Mouse (Mus musculus): ENCODE measurements around the gene Psen2. TPM values are rescaled to one million over a fixed set of nuclear protein-coding genes. Genes with fewer than 3 reads are reported as not detected.

Psen2 gene
- total and polyA plus RNA-seq, 3 experiments = 23.4 to 46.1 (median 45.3) TPM

DNA sequence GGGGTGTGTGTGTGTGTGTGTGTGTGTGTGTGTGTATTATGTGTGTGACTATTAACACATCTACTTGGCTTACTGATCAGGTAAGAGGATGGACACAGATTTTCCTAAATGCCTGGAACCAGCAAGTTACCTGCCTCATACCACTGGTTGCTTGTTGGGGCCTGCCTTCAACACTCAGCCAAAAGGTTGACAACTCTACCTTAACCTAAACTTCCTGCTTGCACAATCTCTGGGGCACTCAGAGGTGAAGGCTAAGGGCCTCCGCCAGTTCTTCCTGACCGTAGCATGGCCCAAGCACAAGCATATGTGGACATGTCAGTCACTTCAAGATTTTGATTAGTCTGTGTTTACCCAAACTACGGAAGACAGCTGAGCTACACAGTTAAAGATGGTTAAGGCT, 65.3 kb downstream of the Psen2 start:
- Histone ChIP-seq H3K27ac (ENCODE audit: insufficient read depth, low read depth) (peak overlapping the region; percentile 99), H3K27me3 (replicated peaks) (no peaks in the 10 kb centered on the region), H3K9me3 (replicated peaks; ENCODE audit: low read length) (no peaks in the 10 kb centered on the region), H3K4me2 (ENCODE audit: insufficient read depth, low read depth, poor library complexity, severe bottlenecking) (peak overlapping the region; percentile 72; the same call in 1 of the 2 replicates), H3K4me1 (ENCODE audit: control insufficient read depth in 1 of 2, insufficient read depth in 2 of 2) (peaks cover 7 to 49% of the 10 kb centered on the region in 2 experiments; a peak in 3 of 4 replicates), H3K36me3 (replicated peaks in 1 of 2; ENCODE audit: control insufficient read depth in 1 of 2, insufficient read depth in 1 of 2, low read length in 1 of 2) (peaks cover 0 to 2% of the 10 kb centered on the region in 2 experiments), H3K79me2 (replicated peaks; ENCODE audit: control insufficient read depth, extremely low read depth, insufficient read depth, poor library complexity, severe bottlenecking) (peaks cover 24% of the 10 kb centered on the region), H3K4me3 (replicated peaks in 1 of 3; ENCODE audit: low read depth in 2 of 3, low read length in 2 of 3, poor library complexity in 1 of 3) (peak overlapping the region in 2 of 3 experiments; percentile 32 to 33), H3K9ac (ENCODE audit: insufficient read depth, low read depth) (peak overlapping the region; percentile 91)
- no peak for TF ChIP-seq CHD2 (IDR thresholded peaks at IDR 0.05; ENCODE audit: low read length)
- no peak for TF ChIP-seq MAZ (IDR thresholded peaks at IDR 0.05; ENCODE audit: low read depth, low read length)
- peak; percentile 23; the same call in 1 of the 2 replicates for TF ChIP-seq EP300 (IDR thresholded peaks at IDR 0.05; ENCODE audit: low read length)
- no peak for TF ChIP-seq JUND (conservative IDR thresholded peaks at IDR 0.05; ENCODE audit: low read depth, low read length)
- TF ChIP-seq E2F4 (IDR thresholded peaks at IDR 0.05; ENCODE audit: insufficient replicate concordance, low read depth, low read length) = no peak
- TF ChIP-seq MEF2A (IDR thresholded peaks at IDR 0.05; ENCODE audit: borderline replicate concordance, low read depth, low read length) = no peak
- TF ChIP-seq ZNF384 (IDR thresholded peaks at IDR 0.05; ENCODE audit: low read depth, low read length) = no peak
- no peak for TF ChIP-seq ZC3H11A (IDR thresholded peaks at IDR 0.05; ENCODE audit: low read depth, low read length)
- no peak for TF ChIP-seq TCF12 (IDR thresholded peaks at IDR 0.05; ENCODE audit: low read depth, low read length)
- no peak for TF ChIP-seq ZKSCAN1 (IDR thresholded peaks at IDR 0.05; ENCODE audit: borderline replicate concordance, low read depth, low read length)
- TF ChIP-seq ETS1 (conservative IDR thresholded peaks at IDR 0.05; ENCODE audit: low read depth, low read length) = 0 out of 2 replicates have a peak, but pooled peaks have one; percentile 22
- no peak for TF ChIP-seq JUN (IDR thresholded peaks at IDR 0.05; ENCODE audit: insufficient read depth, low read depth, low read length)
- no peak for TF ChIP-seq TBP (conservative IDR thresholded peaks at IDR 0.05; ENCODE audit: low read depth, low read length)
- TF ChIP-seq SIN3A (IDR thresholded peaks at IDR 0.05; ENCODE audit: low read length) = peak; percentile 48; the same call in 1 of the 2 replicates
- TF ChIP-seq CHD1 (IDR thresholded peaks at IDR 0.05; ENCODE audit: low read depth, low read length) = peak; percentile 93
- TF ChIP-seq HCFC1 (IDR thresholded peaks at IDR 0.05; ENCODE audit: low read depth, low read length) = no peak
- TF ChIP-seq ZMIZ1 (IDR thresholded peaks at IDR 0.05; ENCODE audit: low read depth, low read length) = no peak
- no peak for TF ChIP-seq USF1 (IDR thresholded peaks at IDR 0.05; ENCODE audit: low read depth, low read length)
- TF ChIP-seq MAX (IDR thresholded peaks at IDR 0.05; ENCODE audit: low read length) = no peak
- TF ChIP-seq ELF1 (IDR thresholded peaks at IDR 0.05; ENCODE audit: low read depth, low read length) = peak; percentile 46; the same call in 1 of the 2 replicates
- no peak for TF ChIP-seq GABPA (IDR thresholded peaks at IDR 0.05; ENCODE audit: insufficient replicate concordance, low read depth, low read length)
- peak; percentile 38 for TF ChIP-seq POLR2A (IDR thresholded peaks at IDR 0.05; ENCODE audit: low read depth, low read length)
- TF ChIP-seq SMC3 (IDR thresholded peaks at IDR 0.05; ENCODE audit: low read depth, low read length) = no peak
- TF ChIP-seq USF2 (conservative IDR thresholded peaks at IDR 0.05; ENCODE audit: low read depth, low read length) = no peak
- TF ChIP-seq NELFE (IDR thresholded peaks at IDR 0.05; ENCODE audit: low read depth, low read length) = no peak
- no peak for TF ChIP-seq CTCF (conservative IDR thresholded peaks at IDR 0.05 in 1 of 2, IDR thresholded peaks at IDR 0.05 in 1 of 2; ENCODE audit: low read depth in 2 of 2, low read length in 2 of 2)
- no peak for DNase-seq (ENCODE audit: extremely low read depth)
- dilution Hi-C loops (cut with MboI; ENCODE audit: extremely low pct_ligation_motif_present, extremely low pct_unique_long_range_greater_than_20kb, low sequenced_read_pairs) = no loop called here
- in situ Hi-C loops (cut with MboI; ENCODE audit: low pct_ligation_motif_present, low pct_unique_long_range_greater_than_20kb, low sequenced_read_pairs) = no loop called here

Measured in CH12.LX (cell line).